Mouse (Mus musculus) liver, embryonic 16.5 days (tissue): Measurements from ENCODE around the gene Zfp768. TPM values are rescaled to one million over a fixed set of nuclear protein-coding genes. Genes with fewer than 3 reads are reported as not detected.

ENCODE experiments used
- ATAC-seq: fragments of 200-750 bp; cut with Nextera tagmentation; 2 replicates; pipeline ENCODE4 v1.8.0; 2017; ENCODE audit warnings: low read depth, mild to moderate bottlenecking, moderate number of reproducible peaks, moderate library complexity
- H3K27ac ChIP-seq: fragments of 300-500 bp; sonication (generic); 2 replicates; pipeline ENCODE4 v1.5.1; 2014; ENCODE audit warnings: mild to moderate bottlenecking, low read length
- H3K27me3 ChIP-seq: fragments of 300-500 bp; sonication (generic); 2 replicates; pipeline ENCODE4 v1.6.1; 2014; ENCODE audit warnings: low read depth, low read length, mixed read lengths; ENCODE audit not compliant: control insufficient read depth, insufficient read depth
- H3K36me3 ChIP-seq: fragments of 300-500 bp; sonication (generic); 2 replicates; pipeline ENCODE4 v1.6.1; 2014; ENCODE audit warnings: mild to moderate bottlenecking; ENCODE audit not compliant: control insufficient read depth, insufficient read depth
- H3K4me1 ChIP-seq: fragments of 300-500 bp; sonication (generic); 2 replicates; pipeline ENCODE4 v1.6.1; 2014; ENCODE audit warnings: low read depth, low read length, mixed read lengths; ENCODE audit not compliant: control insufficient read depth
- H3K4me2 ChIP-seq: fragments of 300-500 bp; sonication (generic); 2 replicates; pipeline ENCODE4 v1.6.1; 2014; ENCODE audit warnings: low read depth, low read length, mixed read lengths
- H3K4me3 ChIP-seq: fragments of 300-500 bp; sonication (generic); 2 replicates; pipeline ENCODE4 v1.5.1; 2014; ENCODE audit warnings: low read depth, mild to moderate bottlenecking, low read length
- H3K9ac ChIP-seq: fragments of 300-500 bp; sonication (generic); 2 replicates; pipeline ENCODE4 v1.6.1; 2014; ENCODE audit warnings: low read depth, low read length
- H3K9me3 ChIP-seq: fragments of 300-500 bp; sonication (generic); replicated peaks from 2 replicates; pipeline ENCODE4 v1.6.1; 2016; ENCODE audit warnings: low read length; ENCODE audit not compliant: control insufficient read depth
- WGBS: fragments of 180-500 bp; shearing (Covaris S2); extraction: QIAGEN DNeasy Blood & Tissue Kit; methylation state at CpG from one replicate; pipeline ENCODE4 v1.1.7; 2014; ENCODE audit not compliant: insufficient replicate concordance; 5-methylcytosine and 5-hydroxymethylcytosine counted together
- polyA plus RNA-seq: library from polyadenylated mRNA; unstranded; fragments of >200 nt; fragmentation: Nextera tagmentation; extraction: Ambion mirVana; gene quantifications from 2 replicates; pipeline ENCODE4 v1.2.1, GENCODE M21; 2015

Gene Zfp768
- polyA plus RNA-seq, 1 experiment from 2014 or later = 4.2 TPM

DNA sequence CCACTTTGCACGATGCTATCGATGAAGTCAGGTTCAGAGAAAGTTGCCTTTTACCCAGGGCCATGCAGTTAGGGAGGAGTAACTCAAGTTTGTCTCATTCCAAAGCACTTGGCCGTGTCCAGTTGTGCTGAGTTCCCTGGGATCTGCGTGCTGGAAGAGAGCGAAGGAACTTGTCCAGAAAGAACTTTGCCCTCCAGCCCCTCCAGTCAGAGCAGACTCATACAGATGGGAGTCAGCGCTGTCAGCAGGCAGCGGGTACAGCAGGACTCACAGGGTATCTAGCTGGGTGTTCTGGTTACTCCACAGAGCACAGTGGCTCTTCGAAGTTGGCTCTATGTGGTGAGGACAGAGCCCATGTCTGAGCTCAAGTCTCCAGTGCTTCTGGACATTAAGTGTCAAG, 19.8 kb downstream of the Zfp768 start:
- ATAC-seq = no peak
- Histone ChIP-seq H3K4me2 (no peak overlapping the region), H3K9ac (no peak overlapping the region), H3K27me3 (no peaks in the 10 kb centered on the region), H3K27ac (no peak overlapping the region), H3K4me3 (no peak overlapping the region), H3K4me1 (no peaks in the 10 kb centered on the region), H3K36me3 (no peaks in the 10 kb centered on the region), H3K9me3 (no peaks in the 10 kb centered on the region)
- WGBS = 72% methylated on average over 8 of the region's 8 CpGs

- no peak for ATAC-seq
These were observed 20.4 kb downstream of the Zfp768 start for GRCm38 (mm10) chr7:127324944-127325343.

DNA sequence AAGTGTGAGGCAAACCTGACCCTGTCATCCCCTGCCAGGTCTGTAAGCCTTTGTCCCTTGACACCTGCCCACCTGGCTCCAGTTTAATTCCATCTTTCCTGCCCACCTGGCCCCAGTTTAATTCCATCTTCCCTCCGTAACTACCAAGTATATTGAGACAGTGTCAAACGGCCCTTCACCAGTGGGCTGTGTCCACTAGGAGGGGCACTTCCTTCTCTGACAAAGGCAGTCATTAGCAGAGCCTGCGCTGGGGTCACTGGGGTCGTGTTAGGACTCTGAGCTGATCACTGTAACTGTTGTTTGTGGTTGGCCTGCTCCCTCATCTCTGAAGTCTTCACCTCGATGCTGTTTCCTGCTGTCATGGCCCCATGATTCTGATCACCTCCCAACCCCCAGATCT, 23.3 kb downstream of the Zfp768 start:
- no peak overlapping the region for H3K4me2 ChIP-seq
- no peaks in the 10 kb centered on the region for H3K9me3 ChIP-seq
- H3K4me1 ChIP-seq = no peaks in the 10 kb centered on the region
- no peak overlapping the region for H3K4me3 ChIP-seq
- H3K36me3 ChIP-seq = no peaks in the 10 kb centered on the region
- H3K27me3 ChIP-seq = no peaks in the 10 kb centered on the region
- no peak overlapping the region for H3K9ac ChIP-seq
- no peak for ATAC-seq
- no peak overlapping the region for H3K27ac ChIP-seq
- 45% methylated on average over 5 of the region's 5 CpGs for WGBS

More at GRCm38 (mm10) chr7:127324944-127325343, 20.4 kb downstream of the Zfp768 start:
- Histone ChIP-seq H3K9me3 (no peaks in the 10 kb centered on the region), H3K4me2 (no peak overlapping the region), H3K9ac (no peak overlapping the region), H3K4me1 (no peaks in the 10 kb centered on the region), H3K27me3 (no peaks in the 10 kb centered on the region), H3K27ac (no peak overlapping the region), H3K36me3 (no peaks in the 10 kb centered on the region), H3K4me3 (no peak overlapping the region)
- 76% methylated on average over 7 of the region's 7 CpGs for WGBS

- Histone ChIP-seq H3K9ac (no peak overlapping the region), H3K4me2 (no peak overlapping the region), H3K36me3 (no peaks in the 10 kb centered on the region), H3K27ac (no peak overlapping the region), H3K9me3 (no peaks in the 10 kb centered on the region), H3K4me1 (no peaks in the 10 kb centered on the region), H3K27me3 (no peaks in the 10 kb centered on the region), H3K4me3 (no peak overlapping the region)
- ATAC-seq = no peak
- WGBS = 50% methylated on average over 4 of the region's 4 CpGs
These were observed 24.3 kb downstream of the Zfp768 start for GRCm38 (mm10) chr7:127321106-127321505.

DNA sequence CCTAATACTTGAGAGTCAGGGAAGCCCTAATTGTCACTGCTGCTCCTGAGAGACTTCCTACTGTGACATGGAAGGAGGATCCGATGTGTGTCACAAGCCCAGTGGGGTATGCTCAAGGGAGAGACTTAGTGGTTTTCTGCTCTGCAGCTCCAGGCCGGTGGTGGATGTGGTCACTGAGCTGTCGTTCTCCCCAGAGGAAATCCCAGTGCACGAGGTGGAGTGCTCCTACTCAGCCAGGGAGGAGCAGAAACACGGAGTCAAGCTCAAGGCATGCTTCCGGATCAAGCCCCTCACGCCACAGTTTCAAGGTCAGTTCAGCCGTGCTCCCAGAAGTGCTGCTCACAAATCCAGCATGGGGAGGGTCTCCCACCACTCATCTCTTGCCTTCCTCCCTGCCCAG, 31.5 kb downstream of the Zfp768 start:
- Histone ChIP-seq H3K4me2 (no peak overlapping the region), H3K27ac (no peak overlapping the region), H3K36me3 (no peaks in the 10 kb centered on the region), H3K4me3 (no peak overlapping the region), H3K4me1 (no peaks in the 10 kb centered on the region), H3K9me3 (no peaks in the 10 kb centered on the region), H3K9ac (no peak overlapping the region), H3K27me3 (no peaks in the 10 kb centered on the region)
- 49% methylated on average over 8 of the region's 8 CpGs for WGBS
- no peak for ATAC-seq

DNA sequence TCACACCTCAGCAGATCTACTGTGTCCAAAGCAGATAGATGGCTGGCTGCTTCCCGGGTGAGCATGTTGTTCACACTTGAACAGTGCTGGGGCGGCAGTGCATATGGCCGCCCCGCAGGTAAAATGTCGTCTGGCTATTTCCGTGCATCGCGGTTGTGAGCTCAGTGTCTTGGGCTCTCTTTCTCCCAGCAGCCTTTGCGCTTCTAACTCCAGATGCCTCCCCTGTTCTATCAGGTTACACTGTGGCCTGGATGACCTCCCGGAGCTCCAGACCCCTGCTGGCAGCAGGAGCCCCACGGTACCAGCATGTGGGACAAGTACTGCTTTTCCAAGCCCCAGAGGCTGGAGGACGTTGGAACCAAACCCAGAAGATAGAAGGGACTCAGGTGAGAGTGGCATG, 35.4 kb downstream of the Zfp768 start:
- Histone ChIP-seq H3K27me3 (no peaks in the 10 kb centered on the region), H3K36me3 (no peaks in the 10 kb centered on the region), H3K27ac (no peak overlapping the region), H3K9me3 (no peaks in the 10 kb centered on the region), H3K4me3 (no peak overlapping the region), H3K9ac (no peak overlapping the region), H3K4me2 (no peak overlapping the region), H3K4me1 (peaks cover 3% of the 10 kb centered on the region; the same call in 1 of the 2 replicates)
- 75% methylated on average over 12 of the region's 12 CpGs for WGBS
- ATAC-seq = no peak

DNA sequence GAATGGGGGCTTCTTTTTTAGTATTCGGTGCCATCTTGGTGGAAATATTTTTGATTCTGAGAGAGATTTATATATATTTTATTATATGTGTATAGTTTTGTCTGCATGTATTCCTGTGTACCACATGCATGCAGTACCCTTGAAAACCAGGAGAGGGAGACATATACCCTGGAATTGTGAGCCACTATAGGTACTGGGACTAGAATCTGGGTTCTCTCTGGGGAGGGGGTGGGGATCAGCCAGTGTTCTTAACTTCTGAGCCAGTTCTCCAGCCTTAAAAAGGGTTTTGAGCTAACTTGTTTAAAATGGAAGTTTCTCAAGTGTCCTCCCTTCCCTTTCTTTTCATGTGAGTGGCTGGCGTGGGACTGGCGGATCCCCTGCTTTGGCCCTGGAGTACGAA, 36.5 kb downstream of the Zfp768 start:
- H3K36me3 ChIP-seq = no peaks in the 10 kb centered on the region
- no peak overlapping the region for H3K4me3 ChIP-seq
- no peak overlapping the region for H3K4me2 ChIP-seq
- no peaks in the 10 kb centered on the region for H3K27me3 ChIP-seq
- H3K9ac ChIP-seq = no peak overlapping the region
- WGBS = 70% methylated on average over 4 of the region's 4 CpGs
- H3K4me1 ChIP-seq = peaks cover 3% of the 10 kb centered on the region; the same call in 1 of the 2 replicates
- no peaks in the 10 kb centered on the region for H3K9me3 ChIP-seq
- ATAC-seq = no peak
- no peak overlapping the region for H3K27ac ChIP-seq

DNA sequence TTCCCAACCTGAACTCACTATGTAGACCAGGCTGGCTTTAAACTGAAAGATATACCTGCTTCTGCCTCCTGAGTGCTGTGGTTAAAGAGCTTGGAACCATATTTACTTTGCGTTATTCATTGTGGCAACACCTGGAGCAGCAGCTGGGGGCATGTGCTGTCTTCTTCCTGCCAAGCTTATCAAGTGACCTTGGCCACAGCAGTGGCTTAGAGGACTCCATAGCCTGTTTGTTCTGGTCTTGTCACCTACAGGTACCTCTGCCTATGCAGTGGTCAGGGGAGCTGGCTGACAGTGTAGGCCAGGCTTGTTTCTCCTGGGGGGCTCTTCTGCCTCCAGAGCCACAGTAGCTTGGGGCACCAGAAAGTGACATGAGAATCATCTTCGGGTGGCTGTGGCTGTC, 37.0 kb downstream of the Zfp768 start:
- peak; percentile 80 for ATAC-seq

DNA sequence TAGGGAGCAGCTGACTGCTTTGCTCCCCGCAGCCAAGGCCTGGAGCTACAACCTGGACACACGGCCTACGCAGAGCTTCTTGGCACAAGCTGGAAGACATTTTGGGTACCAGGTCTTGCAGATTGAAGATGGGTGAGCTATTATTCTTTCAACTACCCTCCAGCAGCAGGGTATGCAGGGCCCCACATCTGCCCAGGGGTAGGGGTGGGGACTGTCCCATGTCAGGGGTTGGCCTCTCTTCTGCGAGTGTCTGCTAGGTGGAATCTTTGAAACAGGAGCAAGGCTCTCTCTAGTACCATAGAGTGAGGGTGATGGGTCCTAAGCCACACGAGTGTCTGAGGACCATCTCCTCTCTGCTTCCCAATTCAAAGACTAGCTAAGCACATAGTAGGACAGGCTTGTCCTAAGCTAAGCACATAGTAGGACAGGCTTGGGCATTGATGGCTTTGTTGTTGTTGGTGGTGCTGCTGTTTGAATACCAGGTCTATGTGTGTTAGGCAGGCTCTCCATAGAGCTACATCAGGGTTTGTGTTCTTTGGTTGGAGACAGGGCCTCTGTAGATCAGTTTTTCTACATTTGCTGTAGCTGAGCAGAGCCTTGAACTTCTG, 47.7 kb downstream of the Zfp768 start:
- no peak overlapping the region for H3K27ac ChIP-seq
- no peaks in the 10 kb centered on the region for H3K36me3 ChIP-seq
- WGBS = 61% methylated on average over 5 of the region's 5 CpGs
- H3K9me3 ChIP-seq = no peaks in the 10 kb centered on the region
- H3K4me3 ChIP-seq = no peak overlapping the region
- no peaks in the 10 kb centered on the region; the same call in none of the 2 replicates for H3K4me1 ChIP-seq
- ATAC-seq = no peak
- H3K4me2 ChIP-seq = no peak overlapping the region
- no peaks in the 10 kb centered on the region for H3K27me3 ChIP-seq
- no peak overlapping the region for H3K9ac ChIP-seq

More for the DNA sequence above, 37.0 kb downstream of the Zfp768 start:
- Histone ChIP-seq H3K27me3 (no peaks in the 10 kb centered on the region), H3K9me3 (no peaks in the 10 kb centered on the region), H3K27ac (0 out of 2 replicates have a peak overlapping the region, but pooled peaks have one; percentile 21), H3K4me1 (peaks cover 3% of the 10 kb centered on the region; the same call in 1 of the 2 replicates), H3K36me3 (no peaks in the 10 kb centered on the region), H3K4me2 (no peak overlapping the region), H3K4me3 (no peak overlapping the region), H3K9ac (no peak overlapping the region)
- 60% methylated on average over 2 of the region's 2 CpGs for WGBS
